Mouse (Mus musculus): ENCODE results near the gene Ccdc85b.
A peak's percentile ranks its signal among the peaks of the same experiment; 100 is the strongest.

The Ccdc85b gene

DNA sequence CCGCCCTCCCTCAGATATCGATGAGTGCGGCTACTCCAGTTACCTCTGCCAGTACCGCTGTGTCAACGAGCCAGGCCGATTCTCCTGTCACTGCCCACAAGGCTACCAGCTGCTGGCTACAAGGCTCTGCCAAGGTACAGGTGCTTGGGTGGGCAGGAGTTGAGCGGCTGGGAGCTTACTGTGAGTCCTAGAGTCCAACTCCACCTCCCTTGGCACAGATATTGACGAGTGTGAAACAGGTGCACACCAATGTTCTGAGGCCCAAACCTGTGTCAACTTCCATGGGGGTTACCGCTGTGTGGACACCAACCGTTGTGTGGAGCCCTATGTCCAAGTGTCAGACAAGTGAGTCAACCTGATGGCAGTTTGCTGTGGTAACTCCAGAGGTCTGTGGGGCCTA, 22.3 kb upstream of the Ccdc85b start:
- DNase-seq, result no peak

DNA sequence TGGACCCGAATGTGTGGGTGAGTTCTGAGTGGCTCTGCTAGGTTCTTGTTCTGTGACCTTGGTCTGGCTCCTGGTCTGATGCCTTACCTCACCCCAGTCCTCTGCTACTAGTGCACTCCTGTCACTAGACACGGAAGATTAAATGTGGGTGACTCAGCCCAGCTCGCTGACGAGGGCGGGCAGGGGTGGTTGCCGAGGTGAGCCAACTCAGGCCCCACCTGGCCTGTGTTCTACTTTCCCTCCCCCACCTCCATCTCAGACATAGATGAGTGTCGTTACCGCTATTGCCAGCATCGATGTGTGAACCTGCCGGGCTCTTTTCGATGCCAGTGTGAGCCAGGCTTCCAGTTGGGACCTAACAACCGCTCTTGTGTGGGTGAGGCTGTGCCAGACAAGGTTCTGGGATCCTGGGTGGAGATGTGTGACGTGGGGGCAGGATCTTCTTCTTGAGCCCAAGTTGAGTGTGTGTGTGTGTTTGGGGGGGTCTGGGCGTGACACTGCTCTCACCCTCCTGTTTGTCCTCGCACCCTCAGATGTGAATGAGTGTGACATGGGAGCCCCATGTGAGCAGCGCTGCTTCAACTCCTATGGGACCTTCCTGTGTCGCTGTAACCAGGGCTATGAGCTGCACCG, 20.1 kb upstream of the Ccdc85b start:
- no peak for DNase-seq

DNA sequence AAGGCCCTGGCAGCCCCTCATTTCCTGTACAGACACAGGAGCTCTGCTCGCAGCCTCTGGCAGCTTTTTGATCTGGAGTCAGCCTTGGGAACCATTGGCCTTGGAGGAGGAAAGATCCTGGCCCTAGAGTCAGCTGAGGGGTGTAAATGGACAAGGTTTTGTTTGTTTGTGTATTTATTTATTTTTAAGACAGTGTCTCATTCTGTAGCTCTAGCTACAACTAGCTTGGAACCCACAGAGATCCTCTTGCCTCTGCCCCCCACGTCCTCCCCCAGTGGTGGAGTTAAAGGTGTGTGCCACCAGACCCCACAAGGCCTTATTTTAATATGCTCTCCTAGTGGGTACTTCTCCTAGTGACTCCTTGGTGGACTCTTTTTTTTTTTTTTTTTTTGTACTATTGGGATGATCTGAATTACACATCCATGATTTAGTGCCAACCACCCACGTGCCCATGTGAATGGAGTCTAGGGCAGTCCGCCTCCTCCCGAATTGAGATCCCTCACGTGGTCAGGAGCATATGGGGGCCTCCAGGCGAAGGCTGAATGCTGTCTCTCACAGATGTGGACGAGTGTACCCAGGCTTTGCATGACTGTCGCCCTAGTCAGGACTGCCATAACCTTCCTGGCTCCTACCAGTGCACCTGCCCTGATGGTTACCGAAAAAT, 19.4 kb upstream of the Ccdc85b start:
- DNase-seq, result no peak

GRCm38 (mm10) chr19:5475069-5475714, 17.5 kb upstream of the Ccdc85b start:
- DNase-seq, result no peak

GRCm38 (mm10) chr19:5474281-5475068, 16.8 kb upstream of the Ccdc85b start:
- DNase-seq, result peak; percentile 74

DNA sequence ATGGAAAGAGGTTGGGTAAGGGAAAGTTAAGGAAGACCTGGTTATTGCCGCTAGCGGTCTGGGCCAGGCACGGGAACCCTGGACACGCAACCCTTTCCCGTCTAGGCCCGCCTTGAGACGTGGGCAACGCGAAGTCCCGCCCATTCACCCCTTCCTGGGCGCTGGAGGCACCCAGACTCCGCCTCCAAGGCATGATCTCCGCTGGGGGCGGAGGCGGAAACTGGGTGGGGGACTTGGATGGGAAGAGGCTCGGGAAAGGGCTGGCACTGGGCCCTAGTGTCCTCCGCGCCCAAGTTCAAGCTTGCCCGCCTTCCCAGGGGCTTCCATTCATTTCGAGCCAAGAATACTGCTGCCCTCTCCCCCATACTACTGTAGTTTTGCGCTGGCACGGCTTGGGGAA, 16.0 kb upstream of the Ccdc85b start, which contains the start of gene Efemp2:
Gene Efemp2 (plus strand): TSS at position 235 of the 400 bp plus-strand sequence.
- peak; percentile 89 for DNase-seq

DNA sequence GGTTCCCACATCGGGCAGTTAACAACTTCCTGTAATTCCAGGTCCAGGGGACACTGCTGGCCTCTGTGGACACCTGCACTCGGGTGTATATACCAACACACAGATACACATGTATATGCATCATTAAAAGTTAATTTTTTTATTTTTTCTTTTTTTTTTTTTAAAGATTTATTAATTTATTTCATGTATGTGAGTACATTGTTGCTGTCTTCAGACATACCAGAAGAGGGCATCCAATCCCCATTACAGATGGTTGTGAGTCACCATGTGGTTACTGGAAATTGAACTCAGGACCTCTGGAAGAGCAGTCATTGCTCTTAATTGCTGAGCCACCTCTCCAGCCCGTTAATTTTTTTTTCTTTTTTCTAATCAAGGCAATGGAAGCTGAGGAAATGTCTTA, 15.2 kb upstream of the Ccdc85b start:
- no peak for DNase-seq

DNA sequence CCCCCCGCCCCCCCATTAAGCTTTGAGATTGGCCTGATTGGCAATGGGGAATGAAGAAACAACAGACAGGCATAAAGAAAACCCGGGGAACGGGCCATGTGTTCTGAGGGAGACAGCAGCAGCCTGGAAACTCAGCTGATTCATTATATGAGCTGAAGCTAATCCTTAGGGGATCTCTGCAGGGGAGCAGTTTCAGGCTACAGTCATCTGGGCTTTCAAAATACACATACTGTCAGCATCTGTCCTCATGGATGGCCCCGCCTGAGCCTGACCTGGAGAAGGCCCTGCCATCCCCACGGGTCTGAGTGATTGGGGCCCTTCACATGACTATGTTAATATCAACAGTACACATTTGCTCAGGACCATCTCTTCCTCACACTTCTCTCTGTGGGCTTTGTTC, 14.2 kb upstream of the Ccdc85b start:
- no peak for DNase-seq

DNA sequence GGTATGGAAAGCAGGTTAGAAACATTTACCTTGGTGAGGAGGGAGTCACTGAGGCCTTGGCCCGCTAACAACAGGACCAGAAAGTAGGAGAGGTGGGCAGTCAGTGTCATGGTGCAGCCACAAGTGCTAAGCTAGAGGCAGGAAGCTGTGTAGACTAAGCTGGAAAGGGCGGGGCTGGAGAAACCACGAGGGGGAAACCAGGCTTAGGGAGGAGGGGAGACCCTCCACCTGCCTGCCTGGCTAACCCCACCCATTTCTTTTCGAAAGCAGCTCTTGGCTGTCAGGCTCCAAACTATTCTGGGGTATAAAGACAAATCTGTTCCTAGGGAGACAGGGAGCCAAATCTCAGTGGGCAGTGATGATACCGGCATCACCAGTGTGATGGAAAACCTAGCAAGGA, 10.7 kb upstream of the Ccdc85b start, which contains the start of gene Ctsw:
Gene Ctsw (minus strand): TSS at position 134 of the 400 bp plus-strand sequence.
- DNase-seq, result no peak

DNA sequence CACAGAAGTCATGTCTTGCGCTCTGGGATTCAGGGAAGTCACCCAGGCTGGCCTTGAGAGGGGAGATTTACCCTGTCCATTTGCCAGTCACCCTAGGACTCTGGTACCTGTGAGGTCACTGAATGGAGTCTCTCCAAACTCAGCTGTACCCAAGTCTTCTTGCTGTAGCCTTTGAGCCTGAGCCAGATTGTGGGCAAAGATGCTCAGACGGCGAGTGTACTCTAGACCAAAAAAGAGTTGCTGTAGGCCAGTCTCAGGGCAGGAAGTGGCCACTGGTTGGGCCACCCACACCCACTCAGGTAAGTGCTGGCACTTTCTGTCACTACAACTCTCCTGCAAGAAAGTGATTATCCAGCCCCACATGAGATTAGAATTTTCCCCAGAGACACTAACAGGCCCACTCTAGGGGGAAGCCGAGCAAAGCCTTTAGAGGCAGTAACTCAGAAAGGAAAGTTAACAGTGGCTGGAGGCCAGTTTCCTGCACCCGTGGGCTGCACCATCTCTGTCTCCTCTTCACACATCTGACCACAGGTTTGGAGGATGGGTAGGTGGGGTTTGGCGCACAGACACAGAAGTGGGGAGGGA, 9.3 kb upstream of the Ccdc85b start:
- DNase-seq, result no peak

GRCm38 (mm10) chr19:5465037-5465436, 7.3 kb upstream of the Ccdc85b start:
- no peak for DNase-seq

DNA sequence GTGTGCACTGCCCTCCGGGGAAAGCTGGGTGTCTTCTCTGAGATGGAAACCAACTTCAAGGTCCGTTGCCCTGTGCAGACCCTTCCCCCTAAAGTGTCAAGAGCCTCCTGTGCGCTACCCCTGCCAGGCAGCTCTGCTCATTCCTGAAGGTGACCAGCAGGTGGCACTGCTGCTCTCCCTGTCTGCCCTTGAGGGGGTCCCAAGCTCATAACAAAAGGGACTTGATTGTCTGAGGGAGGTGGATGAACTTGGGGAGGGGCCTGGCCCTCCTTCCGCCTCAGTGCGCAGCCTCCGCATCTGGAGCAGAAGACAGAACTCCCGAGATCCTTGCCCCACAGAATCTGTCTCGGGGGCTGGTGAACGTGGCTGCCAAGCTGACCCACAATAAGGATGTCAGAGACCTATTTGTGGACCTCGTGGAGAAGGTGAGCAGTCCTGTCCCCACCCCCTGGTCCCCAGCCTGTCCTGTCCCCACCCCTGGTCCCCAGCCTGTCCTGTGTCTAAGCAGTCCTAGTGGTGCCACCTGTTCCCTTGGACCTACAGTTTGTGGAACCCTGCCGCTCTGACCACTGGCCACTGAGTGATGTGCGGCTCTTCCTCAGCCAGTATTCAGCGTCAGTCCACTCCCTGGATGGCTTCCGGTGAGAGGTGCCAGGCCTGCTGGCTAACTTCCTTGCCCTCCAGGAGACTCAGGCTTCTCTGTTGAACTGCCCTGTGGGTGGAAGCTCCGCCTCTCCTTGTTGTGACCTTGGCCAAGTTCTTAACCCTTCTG, 6.3 kb upstream of the Ccdc85b start:
- peak; percentile 67 for DNase-seq

GRCm38 (mm10) chr19:5463212-5463611, 5.5 kb upstream of the Ccdc85b start:
- DNase-seq, result no peak

DNA sequence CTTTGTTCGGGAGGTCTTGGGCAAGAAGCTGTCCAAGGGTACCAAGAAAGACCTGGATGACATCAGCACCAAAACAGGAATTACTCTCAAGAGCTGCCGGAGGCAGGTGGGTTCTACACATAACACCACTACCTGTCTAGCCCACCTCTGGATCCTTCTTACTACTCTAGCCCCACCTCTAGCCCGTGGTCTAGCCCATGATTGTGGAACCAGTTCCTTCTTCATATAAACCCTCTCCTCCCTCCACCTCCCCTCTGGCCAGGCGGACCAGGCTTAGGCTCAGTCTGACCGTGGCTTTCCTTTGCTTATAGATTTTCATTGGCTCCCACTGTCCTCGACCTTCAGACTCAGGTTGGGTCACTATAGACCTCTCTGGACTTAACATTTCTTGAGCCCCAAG, 3.7 kb upstream of the Ccdc85b start:
- no peak for DNase-seq

GRCm38 (mm10) chr19:5460465-5460911, 2.8 kb upstream of the Ccdc85b start, which contains the start of gene Fibp:
Gene Fibp, plus strand, starts transcription at chr19:5460615.
- DNase-seq, result peak; percentile 92

DNA sequence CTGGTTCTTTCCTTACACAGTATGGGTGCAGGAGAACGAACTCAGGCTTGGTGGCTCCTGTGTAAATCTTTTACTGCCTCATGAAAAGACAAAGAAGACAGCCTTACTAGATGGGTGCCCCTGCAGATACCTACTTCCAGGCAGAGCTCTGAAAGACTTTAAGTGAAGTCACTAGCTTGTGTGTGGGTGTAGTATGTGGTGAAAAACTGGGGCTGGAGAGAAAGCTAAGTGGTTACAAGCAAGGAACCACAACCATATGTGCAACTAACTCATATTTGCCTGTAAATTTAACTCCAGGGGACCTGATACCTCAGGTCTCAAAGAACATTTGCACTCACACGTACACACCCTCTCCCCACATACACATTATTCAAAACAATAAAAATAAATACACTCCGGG, 2.2 kb upstream of the Ccdc85b start:
- DNase-seq, result no peak

- no peak for DNase-seq
Observed at GRCm38 (mm10) chr19:5459019-5459418, 1.3 kb upstream of the Ccdc85b start.

GRCm38 (mm10) chr19:5456922-5457745, 560 bp downstream of the Ccdc85b start:
- peak; percentile 97 for DNase-seq

GRCm38 (mm10) chr19:5456241-5456921, 1.3 kb downstream of the Ccdc85b start:
- DNase-seq, result peak; percentile 67

DNA sequence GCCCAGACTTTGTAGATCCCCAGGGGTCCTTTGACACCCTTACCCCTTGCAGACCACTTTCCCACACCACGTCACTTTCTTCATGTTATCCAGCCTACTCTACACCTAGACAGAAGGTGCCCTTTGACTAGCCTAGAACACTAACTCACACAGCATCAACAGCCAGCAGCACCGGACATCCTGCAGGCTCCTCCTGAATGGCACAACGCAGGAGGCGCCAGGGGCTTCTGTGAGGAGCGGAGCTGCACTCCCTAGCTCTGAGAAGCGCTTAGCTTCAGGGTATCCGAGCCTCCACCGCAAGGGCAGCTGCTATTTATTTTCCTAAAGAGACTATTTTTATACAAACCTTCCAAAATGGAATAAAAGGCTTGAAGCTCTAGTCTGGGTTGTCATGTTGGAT, 2.1 kb downstream of the Ccdc85b start:
- no peak for DNase-seq
